Mouse (Mus musculus): ENCODE measurements around the gene Arfgef2.

The Arfgef2 gene

GRCm38 (mm10) chr2:166805250-166806172, at the start of gene Arfgef2:
Gene Arfgef2, plus strand, starts transcription at chr2:166805588.
- DNase-seq (ENCODE audit: low spot score in 2 of 2): peak; percentile 91 to 93

- DNase-seq (ENCODE audit: low spot score in 2 of 2): no peak
Measured at GRCm38 (mm10) chr2:166757969-166758368, 47.4 kb upstream of the Arfgef2 start.

- no peak for DNase-seq (ENCODE audit: low spot score in 2 of 2)
Measured at GRCm38 (mm10) chr2:166764051-166764450, 41.3 kb upstream of the Arfgef2 start.

DNA sequence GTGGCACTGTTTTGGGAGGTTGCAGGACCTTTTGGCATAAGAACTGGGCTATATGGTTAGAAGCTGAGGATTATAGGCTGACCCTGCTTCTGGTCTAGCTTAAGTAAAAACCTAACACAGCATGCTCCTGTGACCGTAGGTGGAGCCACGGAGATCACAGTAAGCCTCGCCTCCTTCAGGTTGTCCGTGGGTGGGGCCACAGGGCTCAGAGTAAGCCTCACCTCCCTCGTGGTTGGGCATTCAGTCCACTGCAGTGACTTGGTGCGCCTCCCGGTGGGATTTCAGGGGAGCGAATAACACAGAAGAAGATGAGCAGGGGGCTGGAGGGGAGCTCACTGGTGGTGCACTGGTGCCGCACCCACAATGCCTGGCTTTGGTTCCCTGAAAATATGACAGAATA, 37.8 kb upstream of the Arfgef2 start:
- DNase-seq (ENCODE audit: low spot score in 2 of 2): no peak

GRCm38 (mm10) chr2:166771396-166771795, 34.0 kb upstream of the Arfgef2 start:
- DNase-seq (ENCODE audit: low spot score in 2 of 2): peak in 1 of 2 experiments; percentile 44

- DNase-seq (ENCODE audit: low spot score in 2 of 2): no peak
Measured at GRCm38 (mm10) chr2:166773587-166773986, 31.8 kb upstream of the Arfgef2 start.

GRCm38 (mm10) chr2:166774275-166774674, 31.1 kb upstream of the Arfgef2 start:
- no peak for DNase-seq (ENCODE audit: low spot score in 2 of 2)

DNA sequence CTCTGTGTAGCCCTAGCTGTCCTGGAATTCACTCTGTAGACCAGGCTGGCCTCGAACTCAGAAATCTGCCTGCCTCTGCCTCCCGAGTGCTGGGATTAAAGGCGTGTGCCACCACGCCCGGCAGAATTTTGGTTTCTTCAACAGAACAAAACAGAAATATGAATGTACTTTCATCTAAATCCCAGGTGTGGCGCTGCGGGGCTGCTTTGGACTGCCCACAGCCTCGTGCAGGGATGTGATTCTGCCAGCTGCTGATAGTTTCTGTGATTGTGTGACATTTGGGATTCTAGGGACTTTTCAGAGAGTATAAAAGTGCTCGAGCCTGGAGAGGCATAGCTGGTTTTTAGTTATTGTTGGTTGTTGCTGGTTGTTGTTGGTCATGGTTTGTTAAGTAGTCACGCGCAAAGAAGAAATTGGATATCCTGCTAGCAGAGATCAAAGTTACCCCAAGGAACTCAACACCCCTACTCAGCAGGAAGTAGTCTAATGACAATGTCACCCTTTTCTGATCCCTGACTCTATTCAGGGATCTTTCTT, 30.0 kb upstream of the Arfgef2 start:
- DNase-seq (ENCODE audit: low spot score in 2 of 2): no peak

GRCm38 (mm10) chr2:166776272-166776671, 29.1 kb upstream of the Arfgef2 start:
- peak; percentile 57 to 68 for DNase-seq (ENCODE audit: low spot score in 2 of 2)

DNA sequence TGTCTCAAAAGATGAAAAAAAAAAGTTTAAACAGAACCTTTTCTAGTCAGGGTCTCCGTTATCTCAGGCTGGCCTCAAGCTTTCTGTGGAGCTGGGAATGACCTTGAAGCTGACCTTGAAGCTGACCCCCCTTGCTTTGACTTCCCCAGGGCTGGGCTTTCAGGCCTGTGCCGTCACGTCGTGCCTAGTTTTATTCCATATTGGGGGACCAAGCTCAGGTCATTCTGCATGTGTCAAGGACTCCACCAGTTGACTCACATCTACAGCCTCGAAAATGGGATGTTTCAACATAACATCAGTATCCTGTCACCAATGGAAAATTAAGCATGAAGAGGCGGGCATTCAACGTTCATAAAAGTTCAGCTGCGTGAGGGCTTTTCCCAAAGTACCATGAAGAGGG, 25.4 kb upstream of the Arfgef2 start:
- no peak for DNase-seq (ENCODE audit: low spot score in 2 of 2)

DNA sequence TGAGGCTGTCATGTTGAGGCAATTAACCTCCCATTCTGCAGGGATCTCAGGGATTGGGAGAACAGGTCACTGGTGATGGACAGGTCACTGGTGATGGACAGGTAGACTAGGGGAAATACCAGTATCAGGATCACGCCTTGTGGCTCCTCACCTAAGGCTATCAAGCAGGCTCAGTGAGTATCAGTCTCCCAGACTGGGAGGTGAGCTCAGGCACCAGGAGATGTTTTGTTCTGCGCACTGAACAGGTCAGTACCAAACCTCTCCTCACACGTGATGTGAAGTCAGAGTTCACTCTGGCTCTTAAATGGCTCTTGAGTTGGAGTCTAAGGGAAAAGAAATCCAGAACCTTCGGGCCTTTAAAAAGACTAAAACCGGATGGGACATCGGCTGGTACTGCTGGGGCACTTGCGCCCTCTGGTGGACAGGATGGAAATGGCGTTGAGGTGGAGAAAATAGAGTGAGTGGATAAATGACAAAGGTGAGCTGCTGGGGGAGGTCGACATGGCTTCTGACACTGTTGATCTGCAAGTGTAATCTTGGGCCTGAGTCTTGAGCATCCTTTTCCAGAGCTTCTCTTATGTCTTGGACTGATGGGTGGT, 24.3 kb upstream of the Arfgef2 start:
- peak; percentile 67 to 68 for DNase-seq (ENCODE audit: low spot score in 2 of 2)

DNA sequence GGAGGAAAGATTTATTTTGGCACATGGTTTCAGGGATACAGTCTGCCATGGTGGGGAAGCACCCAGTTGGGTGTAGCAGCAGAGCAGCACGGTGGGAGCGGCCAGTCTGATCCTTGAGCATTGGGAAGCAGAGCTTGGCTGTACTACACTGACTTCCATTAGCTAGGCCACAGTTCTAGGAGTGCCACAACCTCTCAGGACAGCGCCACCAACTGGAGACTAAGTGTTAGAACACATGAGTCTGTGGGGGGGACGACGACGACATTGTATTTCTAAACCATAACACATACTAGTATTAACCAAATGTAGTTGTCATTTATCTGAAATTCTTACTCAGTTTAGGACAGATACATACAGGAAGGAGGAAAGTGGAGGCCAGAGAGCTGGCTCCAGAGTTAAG, 21.0 kb upstream of the Arfgef2 start:
- DNase-seq (ENCODE audit: low spot score in 2 of 2): no peak

DNA sequence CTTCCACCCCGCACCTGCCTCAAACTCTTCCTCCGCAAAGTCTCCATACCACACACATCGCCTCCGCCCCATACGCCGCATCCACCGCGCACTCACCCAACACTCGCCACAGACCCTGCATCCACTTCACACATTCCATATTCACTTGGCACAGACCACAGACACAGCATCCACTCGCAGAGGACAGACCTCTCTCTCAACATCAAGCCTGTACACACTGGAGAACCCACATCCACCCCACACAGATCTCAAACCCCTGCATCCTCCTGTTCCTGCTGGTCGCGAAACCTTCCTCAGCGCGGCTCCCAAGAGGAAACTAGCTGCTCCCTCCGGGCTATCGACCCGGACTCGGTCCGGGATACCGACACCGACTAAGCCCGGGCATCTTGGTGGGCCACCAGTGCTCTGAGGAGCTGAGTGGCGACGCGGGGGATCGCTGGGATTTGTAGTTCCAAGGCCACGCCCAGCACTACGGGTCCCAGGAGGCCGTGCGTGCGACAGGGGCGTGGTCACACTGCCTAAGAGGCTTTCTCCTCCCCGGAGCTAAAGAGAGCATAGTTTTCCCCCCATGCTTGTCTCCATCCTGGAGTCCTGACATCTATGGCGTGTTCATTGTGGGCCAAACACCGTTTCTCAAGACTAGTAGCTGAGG, 18.9 kb upstream of the Arfgef2 start:
- peak; percentile 85 to 89 for DNase-seq (ENCODE audit: low spot score in 2 of 2)

DNA sequence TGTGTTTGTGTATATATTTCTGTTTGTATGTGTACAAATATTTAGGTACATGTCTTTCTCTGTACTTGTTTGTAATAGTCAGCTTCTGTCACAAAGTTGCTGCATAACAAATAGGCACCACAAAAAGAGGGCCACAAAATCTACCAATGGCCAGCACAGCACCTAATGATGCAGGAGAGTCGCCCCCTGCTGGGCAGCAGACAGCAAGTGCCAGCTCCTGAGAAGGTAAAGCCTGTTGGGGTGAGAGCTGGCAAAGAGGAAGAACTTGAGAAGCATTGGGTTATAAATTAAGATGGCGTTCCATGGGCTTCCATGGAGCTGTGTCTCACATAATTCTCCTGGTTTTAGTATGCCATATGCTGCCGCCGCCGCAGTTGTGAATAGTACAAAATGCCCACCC, 13.7 kb upstream of the Arfgef2 start:
- no peak for DNase-seq (ENCODE audit: low spot score in 2 of 2)

DNA sequence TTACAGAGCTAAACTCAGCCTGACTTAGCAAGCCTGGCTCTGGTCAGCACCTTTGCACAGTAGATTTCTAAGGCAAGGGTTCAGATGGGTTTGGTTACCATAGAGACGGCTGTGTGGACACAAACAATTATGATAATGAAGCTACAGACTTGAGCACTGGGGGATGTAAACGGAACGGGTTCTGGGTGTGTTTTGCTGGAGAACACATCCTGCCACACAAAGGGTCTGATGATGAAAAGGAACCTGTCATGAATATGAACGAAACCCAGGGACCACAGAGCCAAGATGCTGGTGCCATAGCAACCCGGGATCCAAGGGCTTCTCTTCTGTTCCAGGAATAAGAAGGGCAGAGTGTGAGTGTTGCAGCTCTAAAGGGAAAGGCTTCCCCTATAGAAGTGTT, 13.0 kb upstream of the Arfgef2 start, which contains the start of gene Trp53rkb:
Gene Trp53rkb (plus strand): TSS at position 177 of the 400 bp plus-strand sequence.
- no peak for DNase-seq (ENCODE audit: low spot score in 2 of 2)

GRCm38 (mm10) chr2:166793542-166794214, 11.7 kb upstream of the Arfgef2 start:
- peak; percentile 87 to 88 for DNase-seq (ENCODE audit: low spot score in 2 of 2)

DNA sequence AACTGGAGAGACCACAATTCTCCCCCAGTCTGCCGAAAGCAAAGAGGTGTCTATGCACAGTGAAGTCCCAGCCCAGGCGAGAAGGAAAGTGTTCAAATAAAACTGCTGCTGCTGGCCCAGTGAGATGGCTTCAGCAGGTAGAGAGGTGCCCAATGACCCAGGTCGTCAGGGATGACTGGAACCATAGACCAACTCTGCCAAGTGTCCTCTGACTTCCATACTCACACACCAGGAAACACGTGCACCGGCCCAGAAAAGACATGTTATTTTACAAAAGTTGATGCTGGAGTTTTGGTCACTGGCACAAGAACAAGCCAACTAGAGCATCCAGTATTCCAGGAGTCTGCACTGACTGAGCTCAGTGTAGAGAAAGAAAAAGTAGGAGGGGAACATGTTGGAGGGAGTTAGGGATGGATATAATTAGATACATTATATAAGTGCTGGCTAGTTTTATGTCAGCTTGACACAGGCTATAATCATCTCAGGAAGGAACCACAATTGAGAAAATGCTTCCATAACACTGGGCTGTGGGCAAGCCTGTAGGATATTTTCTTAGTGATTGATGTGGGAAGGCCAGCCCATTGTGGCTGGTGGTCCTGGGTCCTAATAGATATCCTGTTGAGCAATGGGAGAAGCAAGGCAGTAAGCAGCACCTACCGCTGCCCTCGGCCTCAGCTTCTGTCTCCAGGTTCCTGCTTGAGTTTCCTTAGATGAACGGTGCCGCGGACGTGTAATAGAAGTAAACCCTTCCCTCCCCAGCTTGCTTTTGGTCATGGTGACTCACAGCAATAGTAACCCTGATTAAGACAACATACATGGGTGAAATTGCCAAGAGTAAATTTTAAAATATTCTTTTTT, 5.5 kb upstream of the Arfgef2 start:
- DNase-seq (ENCODE audit: low spot score in 2 of 2): no peak

DNA sequence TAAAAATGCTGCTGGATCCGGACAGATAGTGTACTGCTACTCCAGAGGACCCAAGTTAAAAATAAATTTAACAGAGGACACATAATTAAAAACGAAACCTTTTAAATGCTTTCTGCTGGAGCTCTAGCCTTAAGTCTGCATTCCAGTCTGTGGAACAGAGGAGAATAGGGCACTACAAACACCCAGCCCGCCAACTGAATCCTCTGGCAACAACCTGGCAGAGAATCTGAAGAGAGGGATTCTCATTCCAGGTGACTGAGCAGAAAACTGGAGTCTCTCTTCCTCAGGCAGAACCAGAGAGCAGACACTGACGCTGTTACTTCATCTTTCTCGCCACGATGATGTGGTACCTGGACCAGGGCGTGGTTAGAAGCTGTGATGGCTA, 4.9 kb upstream of the Arfgef2 start:
- no peak for DNase-seq (ENCODE audit: low spot score in 2 of 2)

DNA sequence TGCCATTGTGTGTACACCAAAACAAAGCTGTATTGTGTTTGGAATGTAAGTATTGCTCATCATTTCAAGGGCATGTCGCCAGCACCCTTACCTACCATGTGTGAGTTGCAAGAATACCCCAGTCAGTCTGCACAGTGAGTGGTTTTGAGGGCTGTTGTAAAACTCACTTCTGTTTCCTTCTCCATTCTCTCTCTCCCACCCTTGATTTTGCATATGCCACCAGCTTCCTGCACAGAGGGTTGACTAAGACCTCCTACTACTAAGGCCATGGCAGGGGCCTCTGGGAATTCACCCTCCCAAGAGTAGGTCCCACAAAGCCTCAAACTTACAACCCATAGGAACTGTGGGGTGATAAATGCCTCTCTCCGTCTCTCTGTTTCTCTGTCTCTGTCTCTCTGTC, 4.0 kb upstream of the Arfgef2 start:
- DNase-seq (ENCODE audit: low spot score in 2 of 2): peak; percentile 31 to 39

DNA sequence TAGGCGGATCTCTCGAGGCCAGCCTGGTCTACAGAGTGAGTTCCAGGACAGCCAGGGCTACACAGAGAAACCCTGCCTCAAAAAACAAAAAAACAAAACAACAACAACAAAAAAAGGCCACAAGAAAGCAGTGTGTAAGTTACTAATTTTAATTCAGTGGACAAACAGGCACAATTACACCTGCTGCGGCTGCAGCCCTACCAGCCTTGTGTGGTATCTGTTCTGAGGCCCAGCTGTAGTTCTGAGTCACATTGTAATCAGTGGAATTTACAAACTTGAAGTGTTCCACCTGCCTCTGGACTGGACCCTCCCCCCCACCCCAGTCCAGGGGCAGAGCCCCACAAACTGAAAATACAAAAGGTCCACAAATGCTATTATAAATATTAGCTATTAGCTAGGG, 2.1 kb upstream of the Arfgef2 start:
- DNase-seq (ENCODE audit: low spot score in 2 of 2): no peak
